Mouse (Mus musculus): ENCODE measurements at regions not wholly inside any gene's neighbourhood (a gene's known extent, or its start where the extent isn't known, plus 50 kb on each side); places are given as distances from the start of the nearest gene placed in this dataset.

DNA sequence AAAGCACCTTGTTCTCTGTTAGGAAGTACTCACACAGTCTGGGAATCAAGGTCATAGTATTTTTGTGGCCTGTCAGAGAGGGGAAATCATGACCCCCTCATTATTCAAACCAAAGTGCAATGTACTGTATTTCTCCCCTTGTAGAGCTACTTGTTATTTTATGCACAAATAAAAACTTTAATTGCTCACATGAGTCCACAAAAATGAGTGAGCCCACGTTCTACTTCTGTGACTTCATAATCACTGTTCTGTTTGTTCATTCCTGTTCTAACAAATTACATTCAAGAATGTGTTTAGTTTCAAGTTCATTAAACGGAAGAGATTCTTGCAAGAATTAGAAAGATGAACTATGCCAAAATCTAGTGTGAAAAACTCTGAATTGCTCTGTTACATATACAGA lies 623.1 kb downstream of the Stpg2 start:
- H3K4me1 ChIP-seq (ENCODE audit: control insufficient read depth in 2 of 2, insufficient read depth in 2 of 2, low read length in 2 of 2) = no peaks in the 10 kb centered on the region
- no peaks in the 10 kb centered on the region for H3K36me3 ChIP-seq (ENCODE audit: control insufficient read depth, insufficient read depth, low read length)
- no peak overlapping the region for H3K9ac ChIP-seq (ENCODE audit: low read length)
- H3K4me3 ChIP-seq (ENCODE audit: control insufficient read depth in 1 of 2, insufficient read depth in 1 of 2, low read depth in 1 of 2, low read length in 2 of 2) = no peak overlapping the region
- H3K27me3 ChIP-seq (ENCODE audit: control insufficient read depth, insufficient read depth, low read length) = no peaks in the 10 kb centered on the region
- no peak overlapping the region for H3K27ac ChIP-seq (replicated peaks in 1 of 2; ENCODE audit: control insufficient read depth in 1 of 2, insufficient read depth in 1 of 2, low read depth in 2 of 2, low read length in 2 of 2)
- 80% methylated on average over 2 of the region's 2 CpGs for WGBS
- H3K9me3 ChIP-seq (ENCODE audit: control insufficient read depth, low read length) = no peaks in the 10 kb centered on the region
- no peak overlapping the region for H3K4me2 ChIP-seq (ENCODE audit: low read length)
- no peak for ATAC-seq (ENCODE audit: insufficient number of reproducible peaks, insufficient read depth, low FRiP score, low read depth)

DNA sequence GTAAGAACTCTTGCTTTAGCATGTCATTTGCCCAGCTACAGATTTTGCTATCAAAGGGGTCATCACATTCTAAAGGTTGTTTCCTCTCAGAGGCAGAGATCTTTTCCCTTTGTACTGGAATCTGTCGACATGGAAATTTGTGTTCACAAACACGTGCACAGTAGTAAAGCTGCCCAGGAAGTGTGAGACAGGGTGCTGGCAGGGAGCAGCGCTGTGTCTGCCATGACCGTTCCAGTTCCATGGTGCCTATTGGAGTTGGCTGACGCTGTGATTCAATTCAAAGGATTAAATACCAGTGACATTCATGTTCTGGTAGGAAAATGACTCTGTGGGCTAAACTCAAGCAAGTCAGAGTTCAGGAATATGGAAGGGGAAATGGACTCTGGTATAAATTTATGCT lies 627.1 kb downstream of the Stpg2 start:
- Histone ChIP-seq H3K27me3 (ENCODE audit: control insufficient read depth, insufficient read depth, low read length) (no peaks in the 10 kb centered on the region), H3K36me3 (ENCODE audit: control insufficient read depth, insufficient read depth, low read length) (no peaks in the 10 kb centered on the region), H3K4me3 (ENCODE audit: control insufficient read depth in 1 of 2, insufficient read depth in 1 of 2, low read depth in 1 of 2, low read length in 2 of 2) (no peak overlapping the region), H3K27ac (replicated peaks in 1 of 2; ENCODE audit: control insufficient read depth in 1 of 2, insufficient read depth in 1 of 2, low read depth in 2 of 2, low read length in 2 of 2) (no peak overlapping the region), H3K9me3 (ENCODE audit: control insufficient read depth, low read length) (no peaks in the 10 kb centered on the region), H3K9ac (ENCODE audit: low read length) (no peak overlapping the region), H3K4me1 (ENCODE audit: control insufficient read depth in 2 of 2, insufficient read depth in 2 of 2, low read length in 2 of 2) (no peaks in the 10 kb centered on the region), H3K4me2 (ENCODE audit: low read length) (no peak overlapping the region)
- no peak for ATAC-seq (ENCODE audit: insufficient number of reproducible peaks, insufficient read depth, low FRiP score, low read depth)
- WGBS = 72% methylated on average over 5 of the region's 5 CpGs

- WGBS = 82% methylated on average over 3 of the region's 3 CpGs
- Histone ChIP-seq H3K9ac (ENCODE audit: low read length) (no peak overlapping the region), H3K27ac (replicated peaks in 1 of 2; ENCODE audit: control insufficient read depth in 1 of 2, insufficient read depth in 1 of 2, low read depth in 2 of 2, low read length in 2 of 2) (no peak overlapping the region), H3K36me3 (ENCODE audit: control insufficient read depth, insufficient read depth, low read length) (no peaks in the 10 kb centered on the region), H3K4me1 (ENCODE audit: control insufficient read depth in 2 of 2, insufficient read depth in 2 of 2, low read length in 2 of 2) (no peaks in the 10 kb centered on the region; a peak in 1 of 4 replicates), H3K4me3 (ENCODE audit: control insufficient read depth in 1 of 2, insufficient read depth in 1 of 2, low read depth in 1 of 2, low read length in 2 of 2) (no peak overlapping the region), H3K9me3 (ENCODE audit: control insufficient read depth, low read length) (0 out of 2 replicates have a peak, but pooled peaks cover 6% of the 10 kb centered on the region), H3K4me2 (ENCODE audit: low read length) (no peak overlapping the region), H3K27me3 (ENCODE audit: control insufficient read depth, insufficient read depth, low read length) (no peaks in the 10 kb centered on the region)
- no peak for ATAC-seq (ENCODE audit: insufficient number of reproducible peaks, insufficient read depth, low FRiP score, low read depth)
Measured at GRCm38 (mm10) chr3:139842015-139842414, 636.5 kb downstream of the Stpg2 start.

DNA sequence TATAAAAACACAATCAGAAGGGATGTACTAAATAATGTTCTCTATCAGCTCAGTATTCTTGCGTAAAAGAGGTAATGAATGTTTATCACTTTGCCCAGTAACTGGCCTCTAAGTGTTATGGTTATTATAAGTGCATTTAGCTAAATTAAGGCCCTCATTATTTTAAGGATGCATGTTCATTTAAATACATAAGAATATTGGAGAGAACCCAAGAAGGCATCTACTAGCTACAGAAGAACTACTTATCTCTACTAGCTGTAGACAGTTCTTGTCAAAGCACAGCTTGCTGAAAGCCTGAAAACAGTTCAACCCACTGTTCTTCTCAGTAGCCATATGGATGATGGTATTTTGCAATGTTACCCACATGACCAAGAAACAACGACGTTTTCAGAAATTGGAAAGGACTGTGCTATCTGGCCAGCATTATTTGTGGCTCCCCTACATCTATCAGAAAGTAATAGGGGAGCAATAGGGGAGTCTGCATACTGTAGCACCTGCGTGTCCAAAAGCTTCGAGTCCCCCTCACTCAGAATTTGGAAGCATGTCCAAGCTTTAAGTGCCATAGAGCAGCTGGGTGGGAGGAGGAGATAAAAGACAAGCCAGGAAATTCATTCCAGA lies 637.6 kb downstream of the Stpg2 start:
- Histone ChIP-seq H3K27ac (replicated peaks in 1 of 2; ENCODE audit: control insufficient read depth in 1 of 2, insufficient read depth in 1 of 2, low read depth in 2 of 2, low read length in 2 of 2) (no peak overlapping the region), H3K4me2 (ENCODE audit: low read length) (no peak overlapping the region), H3K4me1 (ENCODE audit: control insufficient read depth in 2 of 2, insufficient read depth in 2 of 2, low read length in 2 of 2) (no peaks in the 10 kb centered on the region; a peak in 1 of 4 replicates), H3K4me3 (ENCODE audit: control insufficient read depth in 1 of 2, insufficient read depth in 1 of 2, low read depth in 1 of 2, low read length in 2 of 2) (no peak overlapping the region), H3K36me3 (ENCODE audit: control insufficient read depth, insufficient read depth, low read length) (no peaks in the 10 kb centered on the region), H3K9ac (ENCODE audit: low read length) (no peak overlapping the region), H3K27me3 (ENCODE audit: control insufficient read depth, insufficient read depth, low read length) (no peaks in the 10 kb centered on the region), H3K9me3 (ENCODE audit: control insufficient read depth, low read length) (0 out of 2 replicates have a peak, but pooled peaks cover 6% of the 10 kb centered on the region)
- 69% methylated on average over 5 of the region's 5 CpGs for WGBS
- ATAC-seq (ENCODE audit: insufficient number of reproducible peaks, insufficient read depth, low FRiP score, low read depth) = no peak

GRCm38 (mm10) chr3:139844443-139844842 lies 638.9 kb downstream of the Stpg2 start:
- Histone ChIP-seq H3K4me1 (ENCODE audit: control insufficient read depth in 2 of 2, insufficient read depth in 2 of 2, low read length in 2 of 2) (no peaks in the 10 kb centered on the region; a peak in 1 of 4 replicates), H3K4me3 (ENCODE audit: control insufficient read depth in 1 of 2, insufficient read depth in 1 of 2, low read depth in 1 of 2, low read length in 2 of 2) (no peak overlapping the region), H3K4me2 (ENCODE audit: low read length) (no peak overlapping the region), H3K9ac (ENCODE audit: low read length) (no peak overlapping the region), H3K9me3 (ENCODE audit: control insufficient read depth, low read length) (0 out of 2 replicates have a peak, but pooled peaks cover 6% of the 10 kb centered on the region), H3K27ac (replicated peaks in 1 of 2; ENCODE audit: control insufficient read depth in 1 of 2, insufficient read depth in 1 of 2, low read depth in 2 of 2, low read length in 2 of 2) (no peak overlapping the region), H3K36me3 (ENCODE audit: control insufficient read depth, insufficient read depth, low read length) (no peaks in the 10 kb centered on the region), H3K27me3 (ENCODE audit: control insufficient read depth, insufficient read depth, low read length) (no peaks in the 10 kb centered on the region)
- 69% methylated on average over 3 of the region's 3 CpGs for WGBS
- ATAC-seq (ENCODE audit: insufficient number of reproducible peaks, insufficient read depth, low FRiP score, low read depth) = no peak

DNA sequence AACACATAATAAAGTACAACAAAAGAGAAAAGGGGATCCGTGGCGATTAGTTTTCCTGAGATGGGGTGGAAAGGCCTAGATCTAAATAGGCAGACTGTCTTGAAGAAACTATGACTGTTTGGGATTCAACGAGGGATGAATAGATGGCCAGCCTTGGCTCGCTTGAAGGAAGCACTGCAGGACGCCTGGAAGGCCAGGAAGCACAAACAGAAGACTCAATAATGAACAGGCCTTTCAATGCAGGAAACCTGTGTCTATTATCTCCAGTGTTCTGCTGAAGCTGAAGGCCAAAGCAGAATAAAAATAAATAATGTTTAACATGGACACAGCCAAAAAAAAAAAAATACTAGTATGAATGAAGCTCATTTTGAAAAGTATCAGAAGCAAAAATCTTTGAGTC lies 642.3 kb downstream of the Stpg2 start:
- Histone ChIP-seq H3K9me3 (ENCODE audit: control insufficient read depth, low read length) (0 out of 2 replicates have a peak, but pooled peaks cover 6% of the 10 kb centered on the region), H3K27ac (replicated peaks in 1 of 2; ENCODE audit: control insufficient read depth in 1 of 2, insufficient read depth in 1 of 2, low read depth in 2 of 2, low read length in 2 of 2) (no peak overlapping the region), H3K9ac (ENCODE audit: low read length) (no peak overlapping the region), H3K4me3 (ENCODE audit: control insufficient read depth in 1 of 2, insufficient read depth in 1 of 2, low read depth in 1 of 2, low read length in 2 of 2) (no peak overlapping the region), H3K4me1 (ENCODE audit: control insufficient read depth in 2 of 2, insufficient read depth in 2 of 2, low read length in 2 of 2) (no peaks in the 10 kb centered on the region; a peak in 1 of 4 replicates), H3K4me2 (ENCODE audit: low read length) (no peak overlapping the region), H3K36me3 (ENCODE audit: control insufficient read depth, insufficient read depth, low read length) (no peaks in the 10 kb centered on the region), H3K27me3 (ENCODE audit: control insufficient read depth, insufficient read depth, low read length) (no peaks in the 10 kb centered on the region)
- 63% methylated on average over 5 of the region's 5 CpGs for WGBS
- ATAC-seq (ENCODE audit: insufficient number of reproducible peaks, insufficient read depth, low FRiP score, low read depth) = no peak

DNA sequence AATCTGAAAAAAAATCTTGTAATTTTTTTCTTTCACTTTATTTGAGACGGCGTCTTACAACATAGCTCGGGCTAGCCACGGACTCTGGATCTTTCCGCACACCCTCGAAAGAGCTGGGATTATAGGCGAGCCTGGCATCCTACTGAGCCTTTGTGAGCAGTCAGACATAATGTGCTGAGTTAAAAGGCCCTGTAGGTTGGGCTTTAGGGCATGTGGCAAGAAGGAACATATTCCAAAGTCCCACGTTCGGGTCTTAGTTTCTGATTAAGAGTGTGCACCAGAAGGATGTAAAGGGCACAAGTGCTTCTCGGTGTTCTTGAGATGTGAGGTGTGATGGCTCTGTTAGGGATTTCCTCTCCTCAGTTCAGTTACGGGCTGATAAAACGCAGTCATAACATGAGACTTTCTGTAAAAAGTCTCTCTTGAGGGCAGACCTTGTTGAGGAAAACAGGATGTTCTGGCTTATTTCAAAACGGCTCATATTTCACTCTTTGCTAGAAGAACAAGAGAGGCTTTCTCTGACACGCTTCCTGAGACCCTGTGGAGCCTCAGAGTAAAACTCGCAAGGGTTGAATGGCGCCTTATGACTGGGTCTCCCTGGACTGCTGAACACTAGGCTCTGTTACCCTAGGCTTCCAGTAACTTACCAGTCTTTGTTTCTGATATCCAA lies 654.6 kb downstream of the Stpg2 start:
- H3K9ac ChIP-seq (ENCODE audit: low read length) = no peak overlapping the region
- peak; percentile 56; the same call in 1 of the 2 replicates for ATAC-seq (ENCODE audit: insufficient number of reproducible peaks, insufficient read depth, low FRiP score, low read depth)
- peak overlapping the region; percentile 9; the same call in 1 of the 2 replicates for H3K4me2 ChIP-seq (ENCODE audit: low read length)
- 58% methylated on average over 16 of the region's 16 CpGs for WGBS
- H3K9me3 ChIP-seq (ENCODE audit: control insufficient read depth, low read length) = no peaks in the 10 kb centered on the region
- no peaks in the 10 kb centered on the region for H3K27me3 ChIP-seq (ENCODE audit: control insufficient read depth, insufficient read depth, low read length)
- H3K27ac ChIP-seq (replicated peaks in 1 of 2; ENCODE audit: control insufficient read depth in 1 of 2, insufficient read depth in 1 of 2, low read depth in 2 of 2, low read length in 2 of 2) = peak overlapping the region; percentile 68 to 88
- H3K4me3 ChIP-seq (ENCODE audit: control insufficient read depth in 1 of 2, insufficient read depth in 1 of 2, low read depth in 1 of 2, low read length in 2 of 2) = no peak overlapping the region
- H3K4me1 ChIP-seq (ENCODE audit: control insufficient read depth in 2 of 2, insufficient read depth in 2 of 2, low read length in 2 of 2) = peaks cover 4 to 5% of the 10 kb centered on the region in 2 experiments; a peak in 2 of 4 replicates
- no peaks in the 10 kb centered on the region for H3K36me3 ChIP-seq (ENCODE audit: control insufficient read depth, insufficient read depth, low read length)
